Mouse (Mus musculus) gastrocnemius, postnatal 25 days (tissue): ENCODE data around the gene Sparc. TPM values are rescaled to one million over a fixed set of nuclear protein-coding genes. Genes with fewer than 3 reads are reported as not detected.
"Not testable (repeated sequence)": the region's sequence is repeated elsewhere in the genome, so short reads cannot be mapped to it uniquely, and the experiment has no call there.

Experiments
- DNase-seq: peaks from one replicate; pipeline ENCODE4 v3.0.0; 2022
- total RNA-seq, 2 experiments: library from RNA; stranded (reverse); gene quantifications; 1 replicate in 1 of 2; 2 replicates in 1 of 2; pipeline ENCODE4 v1.2.3; 2021

The Sparc gene
- total RNA-seq, 2 experiments from 2014 or later = 811 to 1,001 TPM

GRCm38 (mm10) chr11:55438031-55438430 is 15.0 kb upstream of the Sparc start:
- peak; percentile 62 for DNase-seq

GRCm38 (mm10) chr11:55436089-55436488 is 13.1 kb upstream of the Sparc start:
- no peak for DNase-seq

- no peak for DNase-seq
Measured at GRCm38 (mm10) chr11:55432981-55433380, 10.0 kb upstream of the Sparc start.

- DNase-seq = no peak
Measured at GRCm38 (mm10) chr11:55429973-55430372, 7.0 kb upstream of the Sparc start.

GRCm38 (mm10) chr11:55428186-55429012 is 5.4 kb upstream of the Sparc start:
- peak; percentile 93 for DNase-seq

GRCm38 (mm10) chr11:55424746-55425360 is 1.9 kb upstream of the Sparc start:
- peak; percentile 59 for DNase-seq

- DNase-seq = peak; percentile 58
Measured at GRCm38 (mm10) chr11:55423756-55424155, 773 bp upstream of the Sparc start.

- DNase-seq = peak; percentile 82
Measured at GRCm38 (mm10) chr11:55419678-55420307, 3.2 kb downstream of the Sparc start.

GRCm38 (mm10) chr11:55419296-55419677 is 3.7 kb downstream of the Sparc start:
- peak; percentile 73 for DNase-seq

GRCm38 (mm10) chr11:55418704-55419061 is 4.3 kb downstream of the Sparc start:
- DNase-seq = no peak

- peak; percentile 71 for DNase-seq
Measured at GRCm38 (mm10) chr11:55417898-55418703, 4.9 kb downstream of the Sparc start.

- no peak for DNase-seq
Measured at GRCm38 (mm10) chr11:55416609-55417265, 6.2 kb downstream of the Sparc start.

GRCm38 (mm10) chr11:55415731-55416130 is 7.3 kb downstream of the Sparc start:
- not testable (repeated sequence) for DNase-seq

GRCm38 (mm10) chr11:55415036-55415704 is 7.8 kb downstream of the Sparc start:
- DNase-seq = no peak

GRCm38 (mm10) chr11:55414314-55414713 is 8.7 kb downstream of the Sparc start:
- DNase-seq = peak; percentile 68

- DNase-seq = no peak
Measured at GRCm38 (mm10) chr11:55413416-55413796, 9.6 kb downstream of the Sparc start.

- DNase-seq = no peak
Measured at GRCm38 (mm10) chr11:55412680-55413415, 10.1 kb downstream of the Sparc start.

- DNase-seq = no peak
Measured at GRCm38 (mm10) chr11:55412034-55412433, 10.9 kb downstream of the Sparc start.

- no peak for DNase-seq
Measured at GRCm38 (mm10) chr11:55410502-55410901, 12.5 kb downstream of the Sparc start.

- DNase-seq = no peak
Measured at GRCm38 (mm10) chr11:55410005-55410404, 13.0 kb downstream of the Sparc start.

- DNase-seq = no peak
Measured at GRCm38 (mm10) chr11:55407133-55407532, 15.8 kb downstream of the Sparc start.
